Mouse (Mus musculus) myocyte (in vitro differentiated cells): Measurements from ENCODE around the gene Srarp.
A peak's percentile ranks its signal among the peaks of the same experiment; 100 is the strongest.

Source experiments
- CEBPB ChIP-seq: IDR thresholded peaks from 2 replicates; pipeline ENCODE4 v1.6.1; 2011; ENCODE audit warnings: mild to moderate bottlenecking, moderate library complexity; ENCODE audit not compliant: poor library complexity, insufficient read depth, severe bottlenecking
- E2F4 ChIP-seq: IDR thresholded peaks from one replicate; pipeline ENCODE4 v1.6.1; 2011; ENCODE audit warnings: mild to moderate bottlenecking, control low read depth, moderate library complexity; ENCODE audit not compliant: insufficient read depth
- MYOG ChIP-seq, 3 experiments: IDR thresholded peaks; one replicate each; pipeline ENCODE4 v1.6.1; 2011; ENCODE audit warnings: control low read depth in 2 of 3, low read depth in 2 of 3, mild to moderate bottlenecking in 2 of 3; ENCODE audit not compliant: insufficient read length in 2 of 3, control insufficient read depth in 1 of 3, insufficient read depth in 1 of 3
- POLR2A ChIP-seq: IDR thresholded peaks from one replicate; pipeline ENCODE4 v1.6.1; 2011; ENCODE audit warnings: low read depth, mild to moderate bottlenecking, control low read depth, moderate library complexity; ENCODE audit not compliant: insufficient read length
- POLR2AphosphoS2 ChIP-seq: IDR thresholded peaks from one replicate; pipeline ENCODE4 v1.6.1; 2011; ENCODE audit warnings: low read depth, control low read depth; ENCODE audit not compliant: insufficient read length
- USF1 ChIP-seq: IDR thresholded peaks from one replicate; pipeline ENCODE4 v1.6.1; 2011; ENCODE audit warnings: low read depth, mild to moderate bottlenecking, control low read depth, moderate library complexity

GRCm38 (mm10) chr4:141398545-141398944 lies 37.4 kb downstream of the Srarp start, which contains the start of gene Clcnka:
- no peak for TF ChIP-seq E2F4
- no peak for TF ChIP-seq CEBPB
- no peak for TF ChIP-seq POLR2AphosphoS2
- TF ChIP-seq MYOG (IDR thresholded peaks at IDR 0.05; ENCODE audit: control insufficient read depth in 1 of 3, insufficient read depth in 1 of 3, insufficient read length in 2 of 3, low read depth in 2 of 3) = peak in 1 of 3 experiments; percentile 60
- TF ChIP-seq POLR2A = no peak
- TF ChIP-seq USF1 = no peak
